Mouse (Mus musculus) adrenal gland, adult 10 weeks (tissue): ENCODE measurements around the gene Ino80b. TPM values are rescaled to one million over a fixed set of nuclear protein-coding genes. Genes with fewer than 3 reads are reported as not detected.

Experiments
- polyA plus RNA-seq: library from polyadenylated mRNA; stranded (reverse); fragments of 350-450 nt; fragmentation: Illumina TruSeq; extraction: RNeasy Lipid Tissue Mini Kit (QIAGEN cat#74804); gene quantifications from one replicate; pipeline ENCODE4 v1.2.3, GENCODE M21; 2014; ENCODE audit warnings: low read depth, low replicate concordance

The Ino80b gene
- polyA plus RNA-seq, result not detected

DNA sequence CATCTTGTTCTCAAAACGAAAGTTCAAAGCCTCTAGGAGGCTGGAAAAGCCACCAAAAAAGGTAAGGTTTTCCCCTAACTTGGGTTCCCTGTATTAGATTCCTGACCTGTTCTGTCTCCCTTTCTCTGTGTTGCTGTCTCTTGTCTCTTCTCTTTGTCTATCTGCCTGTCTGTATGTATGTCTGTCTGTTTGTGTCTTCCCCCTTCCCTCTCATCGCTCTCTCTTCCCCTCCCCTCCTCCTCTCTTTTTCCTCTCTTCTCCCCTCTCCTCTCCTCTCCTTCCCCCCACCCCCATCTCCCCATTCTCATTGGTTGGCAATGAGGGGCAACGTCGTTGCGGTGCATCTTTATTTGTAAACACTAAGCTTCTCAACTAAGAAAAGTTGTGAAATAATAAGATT is at the start of gene Ino80b:
Ino80b (minus strand) TSS at position 101 of the 400 bp plus-strand sequence.

DNA sequence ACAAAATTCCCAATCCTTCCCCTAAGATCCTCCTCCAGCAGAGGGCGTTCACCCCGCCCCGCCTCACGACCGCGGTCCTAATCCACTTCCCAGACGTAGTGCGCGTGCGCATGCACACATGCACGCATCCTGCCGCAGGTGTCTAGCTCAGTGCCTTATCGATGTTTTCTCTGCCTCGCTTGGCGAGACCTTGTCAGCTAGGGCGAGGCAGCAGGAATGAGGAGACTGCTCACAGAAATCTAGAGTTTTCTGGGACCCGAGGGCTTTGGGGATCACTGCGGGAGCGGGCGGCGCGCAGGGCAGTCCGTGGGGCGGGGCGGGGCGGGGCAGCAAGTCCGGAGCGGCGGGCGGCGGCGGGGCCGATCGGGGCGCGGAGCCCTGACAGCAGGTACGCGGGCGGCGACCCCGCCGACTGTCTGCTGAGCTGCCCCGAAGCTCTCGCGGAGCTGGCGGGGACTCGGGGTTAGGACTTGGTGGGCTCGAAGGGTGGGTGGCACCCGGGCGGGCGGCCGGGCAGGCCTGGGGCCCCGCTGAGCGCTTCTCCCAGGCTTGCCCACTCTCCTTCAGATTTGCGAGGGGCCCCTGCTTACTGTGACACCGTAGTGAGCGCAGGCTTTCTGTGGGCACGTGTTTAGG is 40.5 kb upstream of the Ino80b start, which contains the start of gene Dctn1:
Dctn1 (plus strand) TSS at position 314 of the 636 bp plus-strand sequence.

DNA sequence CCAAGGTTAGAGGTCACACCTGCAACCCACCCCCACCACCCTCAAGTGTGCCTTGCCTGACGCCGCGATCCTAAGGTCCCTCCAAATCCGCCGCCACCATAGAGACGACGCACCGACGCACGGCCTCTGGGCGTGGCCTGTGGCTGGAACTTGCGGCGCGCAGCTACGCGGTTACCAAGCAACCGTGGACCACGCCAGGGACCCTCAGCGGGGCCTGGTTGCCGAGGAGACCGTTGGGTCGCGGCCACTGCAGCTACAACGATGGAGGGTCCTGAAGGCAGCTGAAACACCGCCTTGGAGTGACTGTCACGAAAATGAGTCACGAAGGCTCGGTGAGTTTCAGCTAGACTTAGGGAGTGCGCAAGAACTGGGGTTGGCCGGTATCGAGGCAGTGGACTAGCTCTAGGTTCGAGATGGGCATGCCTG is 31.0 kb upstream of the Ino80b start, which contains the start of the genes Wdr54 and 1700003E16Rik:
Wdr54 (minus strand) TSS at position 139 of the 426 bp plus-strand sequence.
1700003E16Rik (plus strand) TSS at position 146 of the 426 bp plus-strand sequence.

DNA sequence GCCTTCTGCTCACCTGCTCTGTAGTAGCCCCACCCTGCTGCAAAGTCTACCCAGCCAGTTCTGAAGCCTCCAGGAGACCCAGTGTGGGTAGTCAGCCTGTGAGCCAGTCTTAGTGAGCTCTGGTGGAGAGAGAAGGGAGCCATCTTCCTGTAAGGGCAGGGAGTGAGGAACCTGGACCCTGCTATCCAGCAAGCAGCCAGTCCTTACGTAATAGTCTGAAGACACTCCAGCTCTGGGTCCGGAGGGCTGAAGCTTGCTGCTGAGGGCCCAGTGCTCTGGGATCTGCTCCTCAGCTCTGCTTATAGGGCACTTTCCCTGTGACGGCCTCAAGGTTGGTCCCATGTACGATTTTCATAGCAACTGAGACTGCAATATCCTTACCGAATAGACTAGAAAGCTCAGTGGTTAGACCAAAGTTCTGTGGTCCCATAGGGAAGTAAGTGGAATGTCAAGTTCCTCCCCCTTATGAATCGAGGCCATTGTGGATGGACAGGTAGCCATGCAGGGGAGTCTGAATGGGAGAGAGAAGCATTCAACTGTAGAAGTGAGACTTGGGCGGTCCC is 9.8 kb upstream of the Ino80b start, which contains the start of gene Rtkn:
Rtkn (plus strand) TSS at position 513 of the 563 bp plus-strand sequence.

DNA sequence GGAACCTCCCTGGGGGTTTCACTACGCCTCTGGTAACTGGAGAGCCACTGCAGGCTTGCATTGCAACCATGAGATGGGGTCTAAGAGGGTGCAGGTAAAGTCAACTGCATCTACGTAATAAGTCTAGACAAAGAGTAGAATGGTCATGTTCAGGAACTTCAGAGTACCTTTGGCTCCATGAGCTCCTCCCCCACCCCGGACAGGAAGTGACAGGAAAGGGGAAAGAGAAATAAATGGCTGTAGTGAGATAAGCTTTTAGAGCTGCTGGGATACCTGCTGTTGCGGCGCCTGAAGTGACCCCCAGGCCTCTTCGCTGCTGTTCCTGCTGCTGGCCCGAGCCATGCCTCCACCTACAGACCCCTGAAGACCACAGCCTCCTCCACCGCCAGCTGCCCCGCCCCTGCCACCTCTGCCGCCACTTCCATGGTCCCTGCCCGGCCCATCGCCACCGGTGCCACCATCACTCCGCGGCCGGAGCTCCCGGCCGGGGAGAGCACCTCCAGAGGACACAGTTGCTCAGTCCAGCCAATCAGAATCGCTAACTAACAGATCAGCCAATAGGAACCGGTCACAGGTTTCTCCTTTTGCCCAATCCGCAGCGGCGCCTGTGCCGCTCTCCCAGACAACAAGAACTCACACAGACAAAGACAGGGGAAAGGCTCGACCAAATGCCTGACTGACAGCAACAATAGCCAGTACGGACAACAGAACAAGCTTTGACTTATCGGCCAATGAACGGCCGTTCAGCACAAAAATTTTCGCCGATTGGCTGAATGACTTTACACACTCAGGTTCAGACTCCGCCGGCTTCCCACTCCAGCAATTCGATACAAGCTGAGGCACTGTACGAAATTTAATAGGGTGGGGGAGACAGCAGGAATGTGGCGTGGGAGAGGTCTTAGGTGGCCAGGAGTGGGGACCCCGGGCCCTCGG is 4.0 kb downstream of the Ino80b start, which contains the start of gene Wbp1:
Wbp1 (minus strand) TSS at position 630 of the 933 bp plus-strand sequence.

DNA sequence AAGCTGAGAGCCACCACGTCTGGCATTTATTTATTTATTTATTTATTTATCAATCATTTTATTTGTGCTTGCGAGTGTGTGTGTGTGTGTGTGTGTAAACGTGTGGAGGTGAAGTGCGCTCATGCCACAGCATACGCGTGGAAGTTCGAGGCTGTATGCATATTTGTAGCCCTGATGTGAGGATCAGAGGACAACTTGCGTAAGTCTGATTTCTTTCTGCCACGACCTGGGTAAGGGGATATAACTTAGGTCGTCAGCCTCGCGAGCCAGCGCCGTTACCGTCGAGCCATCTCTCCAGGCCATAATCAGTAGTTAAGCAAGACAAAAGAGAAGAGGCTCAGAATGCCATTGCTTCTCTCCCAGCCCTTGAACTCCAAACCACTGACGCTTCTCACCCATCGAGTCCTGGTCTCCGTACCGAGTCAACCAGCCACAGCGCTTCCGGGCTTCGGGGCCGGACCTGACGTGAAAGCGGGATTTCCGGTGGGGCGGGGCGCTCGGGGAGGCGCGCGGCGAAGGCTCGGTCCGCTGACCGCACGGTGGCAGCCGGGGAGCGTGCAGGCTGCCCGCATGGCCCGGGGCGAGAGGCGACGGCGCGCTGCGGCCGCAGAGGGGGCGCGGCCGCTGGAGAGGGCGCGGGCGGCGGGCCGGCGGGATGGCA is 10.1 kb downstream of the Ino80b start, which contains the start of gene Mogs:
Mogs (plus strand) TSS at position 486 of the 661 bp plus-strand sequence.

DNA sequence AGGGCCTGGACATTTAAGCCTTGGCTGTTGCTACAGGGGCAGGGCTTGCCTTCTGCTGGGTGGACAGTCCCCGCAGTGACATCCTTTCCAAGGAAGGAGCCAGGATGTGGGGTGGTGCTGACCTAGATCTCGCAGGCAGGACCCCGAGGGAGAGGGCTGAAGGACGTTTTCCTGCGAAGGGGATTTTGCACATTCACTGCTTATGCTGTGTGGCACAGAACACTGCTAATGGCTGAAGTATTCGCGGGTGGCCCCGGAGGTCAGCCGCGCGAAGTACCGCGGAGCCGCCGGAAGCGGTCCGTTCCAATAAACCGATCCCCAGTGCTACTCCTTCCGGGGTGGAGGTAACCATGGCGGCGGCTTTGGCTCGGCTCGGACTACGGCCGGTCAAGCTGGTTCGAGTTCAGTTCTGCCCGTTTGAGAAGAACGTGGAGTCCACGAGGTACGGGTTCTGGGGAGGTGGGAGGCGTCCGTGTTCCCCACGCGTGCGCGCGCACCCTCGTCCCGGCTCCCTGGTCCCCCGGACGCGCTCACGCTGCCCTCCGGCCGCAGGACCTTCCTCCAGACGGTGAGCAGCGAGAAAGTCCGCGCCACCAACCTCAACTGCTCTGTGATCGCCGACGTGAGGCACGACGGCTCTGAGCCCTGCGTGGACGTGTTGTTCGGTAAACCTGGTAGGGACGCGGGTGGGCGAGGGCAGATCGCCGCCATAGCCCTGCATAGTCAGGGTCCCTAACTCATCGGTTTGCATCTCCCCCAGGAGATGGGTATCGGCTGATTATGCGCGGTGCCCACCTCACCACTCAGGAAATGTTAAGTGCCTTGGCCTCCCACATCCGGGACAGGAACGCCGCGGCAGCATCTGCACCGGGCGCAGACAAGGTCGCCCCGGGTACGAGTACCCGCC is 16.2 kb downstream of the Ino80b start, which contains the start of gene Mrpl53:
Mrpl53 (plus strand) TSS at position 279 of the 907 bp plus-strand sequence.

DNA sequence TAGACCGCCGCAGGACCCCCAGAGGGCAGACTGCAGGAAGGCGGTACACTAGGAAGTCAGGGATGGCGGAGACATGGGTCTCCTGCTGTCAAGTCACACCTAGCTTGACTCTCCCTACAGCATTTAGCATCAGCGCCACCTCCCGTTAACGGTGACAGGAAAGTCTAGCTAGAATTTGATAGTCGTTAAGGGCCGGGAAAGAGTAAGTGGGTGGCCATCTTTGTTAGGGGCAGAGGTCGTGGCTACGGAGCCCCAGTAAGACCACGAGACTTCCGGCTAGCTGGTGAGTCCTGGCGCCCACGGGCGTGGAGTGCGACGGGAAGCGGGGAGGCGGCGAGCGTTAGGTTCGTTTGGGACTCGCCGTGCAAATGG is 23.9 kb downstream of the Ino80b start, which contains the start of the genes Ccdc142 and Gm42688:
Ccdc142 (plus strand) TSS at position 286 of the 372 bp plus-strand sequence.
Gm42688 (plus strand) TSS at position 302 of the 372 bp plus-strand sequence.

DNA sequence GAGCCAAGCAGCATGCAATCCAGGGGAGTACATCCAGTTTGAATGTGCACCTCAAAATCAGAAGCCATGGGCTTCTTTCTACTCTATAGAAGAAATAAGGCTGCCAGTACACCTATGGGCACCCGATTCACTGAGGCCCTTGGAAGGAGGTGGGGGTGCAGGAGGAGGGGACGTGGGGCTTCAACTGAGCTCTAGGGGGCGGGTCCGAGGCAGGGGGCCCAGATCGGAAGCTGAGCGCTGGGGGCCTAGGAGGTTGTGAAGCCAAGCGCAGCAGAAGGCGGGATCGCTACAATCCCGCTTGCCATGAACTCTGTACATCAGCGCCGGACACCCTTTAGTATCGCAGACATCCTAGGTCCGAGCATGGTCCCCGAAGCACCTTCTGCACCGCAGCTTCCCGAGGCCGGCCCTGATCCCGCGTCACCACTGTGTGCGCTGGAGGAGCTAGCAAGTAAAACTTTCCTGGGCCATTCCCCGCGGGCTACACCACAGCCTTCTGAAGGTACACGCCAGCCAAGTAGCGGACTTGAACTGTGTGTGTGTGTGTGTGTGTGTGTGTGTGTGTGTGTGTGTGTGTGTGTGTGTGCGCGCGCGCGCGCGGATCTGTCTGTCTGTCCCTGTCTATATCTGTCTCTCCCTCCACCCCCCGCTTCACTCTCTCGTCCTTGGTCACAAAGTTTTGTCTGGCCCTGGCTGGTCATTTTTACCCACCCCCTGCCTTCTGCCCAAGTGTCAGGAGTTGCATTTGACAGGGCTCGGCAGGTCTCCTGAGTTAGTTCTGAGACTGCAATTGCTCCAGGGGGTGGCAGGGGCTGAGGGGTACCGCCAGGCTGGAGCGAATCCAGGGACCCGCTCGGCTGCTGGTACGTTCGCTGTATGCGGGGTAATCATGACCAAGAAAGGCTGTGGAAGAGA is 38.9 kb downstream of the Ino80b start, which contains the start of gene Lbx2:
Lbx2 (plus strand) TSS at position 247 of the 915 bp plus-strand sequence.

DNA sequence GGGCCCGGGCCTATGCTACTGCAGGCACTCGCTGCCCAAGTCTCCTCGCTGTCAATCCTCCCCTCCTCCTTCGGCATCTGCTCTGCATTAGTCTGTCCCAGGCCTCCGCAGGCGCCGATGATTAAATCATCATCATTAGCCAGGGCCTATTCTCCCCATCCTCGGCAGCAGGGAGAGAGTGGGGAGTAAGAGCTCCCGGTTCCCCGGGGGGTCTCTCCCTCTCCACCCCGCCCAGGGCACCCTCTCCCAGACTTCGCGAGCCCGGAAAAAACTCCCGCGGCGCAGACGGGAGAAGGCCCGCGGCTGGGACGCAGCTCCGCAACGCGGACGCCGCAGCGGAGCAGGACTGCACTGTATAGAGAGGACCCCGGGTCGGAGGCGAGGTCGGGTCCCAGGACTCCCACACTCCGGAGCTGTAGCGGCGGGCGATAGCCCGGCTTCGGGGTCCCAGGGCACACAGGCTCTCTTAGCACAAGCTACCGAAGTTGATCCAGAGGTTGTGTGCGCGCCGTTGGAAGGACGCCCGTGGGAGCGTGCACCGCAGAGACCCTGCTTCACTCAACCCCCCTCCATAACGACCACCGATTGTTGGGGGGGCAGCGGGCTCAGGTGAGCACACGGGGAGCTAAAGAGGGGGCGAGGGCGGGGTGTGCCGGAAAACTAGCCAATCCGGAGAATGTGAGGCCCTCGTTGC is 47.5 kb downstream of the Ino80b start, which contains the start of gene Pcgf1:
Pcgf1 (plus strand) TSS at position 240 of the 694 bp plus-strand sequence.

Other genes starting within 250 kb of the Ino80b start
- gene Sema4f, start 185.7 kb downstream of the Ino80b start, polyA plus RNA-seq, result not detected
- gene M1ap, start 178.5 kb downstream of the Ino80b start, polyA plus RNA-seq, result not detected
- not detected for gene Dok1, start 92.0 kb downstream of the Ino80b start, polyA plus RNA-seq
- 1.3 TPM for gene Loxl3, start 91.3 kb downstream of the Ino80b start, polyA plus RNA-seq
- gene Aup1, start 70.9 kb downstream of the Ino80b start, polyA plus RNA-seq, result 9.0 TPM
- 3.9 TPM for gene Htra2, start 70.2 kb downstream of the Ino80b start, polyA plus RNA-seq
- gene Dqx1, start 67.6 kb downstream of the Ino80b start, polyA plus RNA-seq, result 0.17 TPM
- gene Tlx2, start 55.1 kb downstream of the Ino80b start, polyA plus RNA-seq, result not detected
- gene Pcgf1, start 47.6 kb downstream of the Ino80b start, polyA plus RNA-seq, result 9.9 TPM
- not detected for gene Lbx2, start 39.1 kb downstream of the Ino80b start, polyA plus RNA-seq
- not detected for gene Ccdc142, start 23.8 kb downstream of the Ino80b start, polyA plus RNA-seq
- 1.6 TPM for gene Gm42688, start 23.8 kb downstream of the Ino80b start, polyA plus RNA-seq
- 40.2 TPM for gene Mrpl53, start 16.4 kb downstream of the Ino80b start, polyA plus RNA-seq
- gene Mogs, start 9.9 kb downstream of the Ino80b start, polyA plus RNA-seq, result 3.9 TPM
- gene Wbp1, start 3.9 kb downstream of the Ino80b start, polyA plus RNA-seq, result 5.9 TPM
- 0.58 TPM for gene Rtkn, start 10.0 kb upstream of the Ino80b start, polyA plus RNA-seq
- gene Wdr54, start 31.0 kb upstream of the Ino80b start, polyA plus RNA-seq, result 0.41 TPM
- not detected for gene 1700003E16Rik, start 31.0 kb upstream of the Ino80b start, polyA plus RNA-seq
- 14.2 TPM for gene Dctn1, start 40.5 kb upstream of the Ino80b start, polyA plus RNA-seq
- gene Slc4a5, start 94.4 kb upstream of the Ino80b start, polyA plus RNA-seq, result not detected
- gene Mthfd2, start 200.5 kb upstream of the Ino80b start, polyA plus RNA-seq, result 8.0 TPM
- gene Mob1a, start 200.6 kb upstream of the Ino80b start, polyA plus RNA-seq, result 205 TPM
- gene Bola3, start 223.7 kb upstream of the Ino80b start, polyA plus RNA-seq, result 147 TPM